Mouse (Mus musculus): ENCODE results near the gene Tmc3. TPM values are rescaled to one million over a fixed set of nuclear protein-coding genes. Genes with fewer than 3 reads are reported as not detected.

The Tmc3 gene
- 1.4 and 2.3 TPM in 2 replicates for polyA plus RNA-seq (2015; fragmentation: Nextera tagmentation; extraction: Ambion mirVana)

GRCm38 (mm10) chr7:83584639-83585471, at the start of gene Tmc3:
Gene Tmc3 (plus strand): TSS chr7:83584927.
- H3K36me3 ChIP-seq (ENCODE audit: insufficient read depth, low read length): no peaks in the 10 kb centered on the region
- peak within 1 kb of the TSS; percentile 1; the same call in 1 of the 2 replicates for H3K4me2 ChIP-seq (replicated peaks; ENCODE audit: low read depth, low read length)
- H3K4me1 ChIP-seq (ENCODE audit: insufficient read depth, low read length): peaks cover 15% of the 10 kb centered on the region
- no peaks in the 10 kb centered on the region for H3K27me3 ChIP-seq (ENCODE audit: insufficient read depth, low read length)
- H3K4me3 ChIP-seq (ENCODE audit: low read length): no peak within 1 kb of the TSS; the same call in 1 of the 2 replicates
- WGBS: 27% methylated on average over 11 of the region's 11 CpGs
- no peaks in the 10 kb centered on the region for H3K9me3 ChIP-seq (ENCODE audit: low read length)
- no peak within 1 kb of the TSS for H3K9ac ChIP-seq (replicated peaks; ENCODE audit: low read length)
- H3K27ac ChIP-seq (ENCODE audit: low read length): peak within 1 kb of the TSS; percentile 53; the same call in 1 of the 2 replicates
- peak; percentile 61 for ATAC-seq (ENCODE audit: low FRiP score, low TSS enrichment)

- no peak overlapping the region for H3K27ac ChIP-seq (ENCODE audit: low read length)
- no peaks in the 10 kb centered on the region for H3K27me3 ChIP-seq (ENCODE audit: insufficient read depth, low read length)
- H3K9me3 ChIP-seq (ENCODE audit: low read length): no peaks in the 10 kb centered on the region
- H3K4me2 ChIP-seq (replicated peaks; ENCODE audit: low read depth, low read length): no peak overlapping the region
- no peak overlapping the region for H3K4me3 ChIP-seq (ENCODE audit: low read length)
- no peak for ATAC-seq (ENCODE audit: low FRiP score, low TSS enrichment)
- no peak overlapping the region for H3K9ac ChIP-seq (replicated peaks; ENCODE audit: low read length)
- H3K4me1 ChIP-seq (ENCODE audit: insufficient read depth, low read length): peaks cover 6% of the 10 kb centered on the region; the same call in 1 of the 2 replicates
- H3K36me3 ChIP-seq (ENCODE audit: insufficient read depth, low read length): no peaks in the 10 kb centered on the region
- WGBS: 67% methylated on average over 5 of the region's 5 CpGs
Observed at GRCm38 (mm10) chr7:83541536-83542169, 43.1 kb upstream of the Tmc3 start.

GRCm38 (mm10) chr7:83548686-83549352, 35.9 kb upstream of the Tmc3 start:
- 75% methylated on average over 7 of the region's 7 CpGs for whole genome bisulfite sequencing
- ATAC-seq (ENCODE audit: low FRiP score, low TSS enrichment): no peak
- no peak overlapping the region for H3K4me3 ChIP-seq (ENCODE audit: low read length)

GRCm38 (mm10) chr7:83549353-83549774, 35.4 kb upstream of the Tmc3 start:
- Histone ChIP-seq H3K36me3 (ENCODE audit: insufficient read depth, low read length) (no peaks in the 10 kb centered on the region), H3K4me3 (ENCODE audit: low read length) (no peak overlapping the region), H3K27me3 (ENCODE audit: insufficient read depth, low read length) (no peaks in the 10 kb centered on the region), H3K4me1 (ENCODE audit: insufficient read depth, low read length) (0 out of 2 replicates have a peak, but pooled peaks cover 3% of the 10 kb centered on the region), H3K9me3 (ENCODE audit: low read length) (no peaks in the 10 kb centered on the region), H3K27ac (ENCODE audit: low read length) (no peak overlapping the region), H3K9ac (replicated peaks; ENCODE audit: low read length) (no peak overlapping the region), H3K4me2 (replicated peaks; ENCODE audit: low read depth, low read length) (no peak overlapping the region)
- WGBS: 79% methylated on average over 7 of the region's 7 CpGs
- ATAC-seq (ENCODE audit: low FRiP score, low TSS enrichment): no peak

More at GRCm38 (mm10) chr7:83548686-83549352, 35.9 kb upstream of the Tmc3 start:
- H3K4me1 ChIP-seq (ENCODE audit: insufficient read depth, low read length): 0 out of 2 replicates have a peak, but pooled peaks cover 3% of the 10 kb centered on the region
- no peaks in the 10 kb centered on the region for H3K9me3 ChIP-seq (ENCODE audit: low read length)
- no peak overlapping the region for H3K4me2 ChIP-seq (replicated peaks; ENCODE audit: low read depth, low read length)
- no peak overlapping the region for H3K9ac ChIP-seq (replicated peaks; ENCODE audit: low read length)
- H3K36me3 ChIP-seq (ENCODE audit: insufficient read depth, low read length): no peaks in the 10 kb centered on the region
- no peak overlapping the region for H3K27ac ChIP-seq (ENCODE audit: low read length)
- no peaks in the 10 kb centered on the region for H3K27me3 ChIP-seq (ENCODE audit: insufficient read depth, low read length)

- WGBS: 60% methylated on average over 5 of the region's 5 CpGs
- Histone ChIP-seq H3K27ac (ENCODE audit: low read length) (no peak overlapping the region), H3K4me1 (ENCODE audit: insufficient read depth, low read length) (0 out of 2 replicates have a peak, but pooled peaks cover 3% of the 10 kb centered on the region), H3K36me3 (ENCODE audit: insufficient read depth, low read length) (no peaks in the 10 kb centered on the region), H3K9me3 (ENCODE audit: low read length) (no peaks in the 10 kb centered on the region), H3K27me3 (ENCODE audit: insufficient read depth, low read length) (no peaks in the 10 kb centered on the region), H3K4me3 (ENCODE audit: low read length) (no peak overlapping the region), H3K9ac (replicated peaks; ENCODE audit: low read length) (no peak overlapping the region), H3K4me2 (replicated peaks; ENCODE audit: low read depth, low read length) (no peak overlapping the region)
- ATAC-seq (ENCODE audit: low FRiP score, low TSS enrichment): no peak
Observed at GRCm38 (mm10) chr7:83549951-83550407, 34.7 kb upstream of the Tmc3 start.

GRCm38 (mm10) chr7:83554477-83554876, 30.2 kb upstream of the Tmc3 start:
- WGBS: 80% methylated on average over 6 of the region's 6 CpGs

GRCm38 (mm10) chr7:83556488-83556887, 28.2 kb upstream of the Tmc3 start:
- WGBS: 70% methylated on average over 2 of the region's 2 CpGs
- Histone ChIP-seq H3K36me3 (ENCODE audit: insufficient read depth, low read length) (no peaks in the 10 kb centered on the region), H3K4me2 (replicated peaks; ENCODE audit: low read depth, low read length) (no peak overlapping the region), H3K4me1 (ENCODE audit: insufficient read depth, low read length) (0 out of 2 replicates have a peak, but pooled peaks cover 2% of the 10 kb centered on the region), H3K9me3 (ENCODE audit: low read length) (no peaks in the 10 kb centered on the region), H3K4me3 (ENCODE audit: low read length) (no peak overlapping the region), H3K27ac (ENCODE audit: low read length) (no peak overlapping the region), H3K27me3 (ENCODE audit: insufficient read depth, low read length) (no peaks in the 10 kb centered on the region), H3K9ac (replicated peaks; ENCODE audit: low read length) (no peak overlapping the region)
- no peak for ATAC-seq (ENCODE audit: low FRiP score, low TSS enrichment)

More at GRCm38 (mm10) chr7:83554477-83554876, 30.2 kb upstream of the Tmc3 start:
- Histone ChIP-seq H3K27ac (ENCODE audit: low read length) (no peak overlapping the region), H3K27me3 (ENCODE audit: insufficient read depth, low read length) (no peaks in the 10 kb centered on the region), H3K4me1 (ENCODE audit: insufficient read depth, low read length) (0 out of 2 replicates have a peak, but pooled peaks cover 5% of the 10 kb centered on the region), H3K9ac (replicated peaks; ENCODE audit: low read length) (no peak overlapping the region), H3K4me3 (ENCODE audit: low read length) (no peak overlapping the region), H3K36me3 (ENCODE audit: insufficient read depth, low read length) (no peaks in the 10 kb centered on the region), H3K4me2 (replicated peaks; ENCODE audit: low read depth, low read length) (no peak overlapping the region), H3K9me3 (ENCODE audit: low read length) (no peaks in the 10 kb centered on the region)
- ATAC-seq (ENCODE audit: low FRiP score, low TSS enrichment): no peak

- Histone ChIP-seq H3K4me2 (replicated peaks; ENCODE audit: low read depth, low read length) (no peak overlapping the region), H3K4me1 (ENCODE audit: insufficient read depth, low read length) (0 out of 2 replicates have a peak, but pooled peaks cover 2% of the 10 kb centered on the region), H3K27me3 (ENCODE audit: insufficient read depth, low read length) (no peaks in the 10 kb centered on the region), H3K4me3 (ENCODE audit: low read length) (no peak overlapping the region), H3K9me3 (ENCODE audit: low read length) (no peaks in the 10 kb centered on the region), H3K27ac (ENCODE audit: low read length) (no peak overlapping the region), H3K9ac (replicated peaks; ENCODE audit: low read length) (no peak overlapping the region), H3K36me3 (ENCODE audit: insufficient read depth, low read length) (no peaks in the 10 kb centered on the region)
- 47% methylated on average over 5 of the region's 5 CpGs for WGBS
- no peak for ATAC-seq (ENCODE audit: low FRiP score, low TSS enrichment)
Observed at GRCm38 (mm10) chr7:83558741-83559280, 25.9 kb upstream of the Tmc3 start.

- Histone ChIP-seq H3K27me3 (ENCODE audit: insufficient read depth, low read length) (no peaks in the 10 kb centered on the region), H3K36me3 (ENCODE audit: insufficient read depth, low read length) (no peaks in the 10 kb centered on the region), H3K9me3 (ENCODE audit: low read length) (no peaks in the 10 kb centered on the region), H3K9ac (replicated peaks; ENCODE audit: low read length) (no peak overlapping the region), H3K27ac (ENCODE audit: low read length) (no peak overlapping the region), H3K4me3 (ENCODE audit: low read length) (no peak overlapping the region), H3K4me2 (replicated peaks; ENCODE audit: low read depth, low read length) (no peak overlapping the region), H3K4me1 (ENCODE audit: insufficient read depth, low read length) (0 out of 2 replicates have a peak, but pooled peaks cover 2% of the 10 kb centered on the region)
- ATAC-seq (ENCODE audit: low FRiP score, low TSS enrichment): no peak
- WGBS: 79% methylated on average over 3 of the region's 3 CpGs
Observed at GRCm38 (mm10) chr7:83559495-83559894, 25.2 kb upstream of the Tmc3 start.
